Mouse (Mus musculus) CH12.LX (cell line): Measurements from ENCODE around the gene Kcnn1. TPM values are rescaled to one million over a fixed set of nuclear protein-coding genes. Genes with fewer than 3 reads are reported as not detected.

Experiments
- DNase-seq: peaks from one replicate; pipeline ENCODE4 v3.0.0-alpha.2; 2013; ENCODE audit errors: extremely low read depth
- H3K27ac ChIP-seq: 2 replicates; pipeline ENCODE4 v1.5.1; 2012; ENCODE audit warnings: low read depth, mild to moderate bottlenecking, control low read depth, moderate library complexity; ENCODE audit not compliant: insufficient read depth
- H3K27me3 ChIP-seq: replicated peaks from 2 replicates; pipeline ENCODE3; 2012; ENCODE audit warnings: inconsistent platforms
- H3K36me3 ChIP-seq, 2 experiments: replicated peaks in 1 of 2; 2 replicates each; pipeline versions ENCODE3 to v1.6.1; 2012; ENCODE audit warnings: inconsistent platforms in 1 of 2, low read length in 1 of 2, mild to moderate bottlenecking in 1 of 2, mixed read lengths in 1 of 2, moderate library complexity in 1 of 2; ENCODE audit not compliant: control insufficient read depth in 1 of 2, insufficient read depth in 1 of 2
- H3K4me1 ChIP-seq, 2 experiments: 2 replicates each; pipeline ENCODE4 v1.6.1; 2012; ENCODE audit warnings: inconsistent platforms in 1 of 2, moderate library complexity in 1 of 2; ENCODE audit not compliant: insufficient read depth in 2 of 2, control insufficient read depth in 1 of 2
- H3K4me2 ChIP-seq: 2 replicates; pipeline ENCODE4 v1.6.1; 2012; ENCODE audit warnings: low read depth, mild to moderate bottlenecking, control low read depth; ENCODE audit not compliant: poor library complexity, insufficient read depth, severe bottlenecking
- H3K4me3 ChIP-seq, 3 experiments: fragments of 150-350 bp in 1 of 3; sonication (generic) in 1 of 3; replicated peaks in 1 of 3; 2 replicates each; pipeline versions ENCODE3 to v1.5.1; 2011 to 2012; ENCODE audit warnings: low read depth in 2 of 3, low read length in 2 of 3, mild to moderate bottlenecking in 2 of 3, moderate library complexity in 2 of 3, control low read depth in 1 of 3, improper control_type of control experiment in 1 of 3, inconsistent platforms in 1 of 3, mixed read lengths in 1 of 3; ENCODE audit not compliant: poor library complexity in 1 of 3
- H3K79me2 ChIP-seq: replicated peaks from 2 replicates; pipeline ENCODE4 v1.6.1; 2012; ENCODE audit warnings: mild to moderate bottlenecking, moderate library complexity; ENCODE audit not compliant: control insufficient read depth, poor library complexity, insufficient read depth, severe bottlenecking; ENCODE audit errors: extremely low read depth
- H3K9ac ChIP-seq: 2 replicates; pipeline ENCODE4 v1.6.1; 2012; ENCODE audit warnings: low read depth, mild to moderate bottlenecking, control low read depth, moderate library complexity; ENCODE audit not compliant: insufficient read depth
- H3K9me3 ChIP-seq: replicated peaks from 2 replicates; pipeline ENCODE3; 2012; ENCODE audit warnings: low read length, inconsistent platforms, mixed read lengths
- BHLHE40 ChIP-seq: IDR thresholded peaks from 2 replicates; pipeline ENCODE4 v1.6.1; 2011; ENCODE audit warnings: mild to moderate bottlenecking, low read depth, low read length, improper control_type of control experiment
- CHD1 ChIP-seq: IDR thresholded peaks from 2 replicates; pipeline ENCODE4 v1.6.1; 2012; ENCODE audit warnings: low read depth, low read length, improper control_type of control experiment, inconsistent platforms
- CHD2 ChIP-seq: IDR thresholded peaks from 2 replicates; pipeline ENCODE4 v1.6.1; 2011; ENCODE audit warnings: low read length, improper control_type of control experiment
- CTCF ChIP-seq, 2 experiments: IDR thresholded peaks in 1 of 2; conservative IDR thresholded peaks in 1 of 2; 2 replicates each; pipeline ENCODE4 v1.5.1; 2011 to 2012; ENCODE audit warnings: low read depth in 2 of 2, low read length in 2 of 2, improper control_type of control experiment in 1 of 2, inconsistent platforms in 1 of 2, mild to moderate bottlenecking in 1 of 2, moderate library complexity in 1 of 2
- E2F4 ChIP-seq: IDR thresholded peaks from 2 replicates; pipeline ENCODE4 v1.6.1; 2011; ENCODE audit warnings: low read depth, low read length, improper control_type of control experiment; ENCODE audit not compliant: insufficient replicate concordance
- ELF1 ChIP-seq: IDR thresholded peaks from 2 replicates; pipeline ENCODE4 v1.6.1; 2014; ENCODE audit warnings: low read depth, mild to moderate bottlenecking, inconsistent platforms, low read length, improper control_type of control experiment
- ETS1 ChIP-seq: conservative IDR thresholded peaks from 2 replicates; pipeline ENCODE4 v1.6.1; 2012; ENCODE audit warnings: low read depth, mild to moderate bottlenecking, inconsistent platforms, low read length, improper control_type of control experiment, moderate library complexity
- IRF4 ChIP-seq: IDR thresholded peaks from 2 replicates; pipeline ENCODE4 v1.6.1; 2014; ENCODE audit warnings: low read depth, mild to moderate bottlenecking, inconsistent platforms, low read length, improper control_type of control experiment
- JUN ChIP-seq: IDR thresholded peaks from 2 replicates; pipeline ENCODE4 v1.6.1; 2011; ENCODE audit warnings: low read depth, mild to moderate bottlenecking, low read length, improper control_type of control experiment, moderate library complexity; ENCODE audit not compliant: insufficient read depth
- KAT2A ChIP-seq: IDR thresholded peaks from 2 replicates; pipeline ENCODE4 v1.6.1; 2012; ENCODE audit warnings: low read length, improper control_type of control experiment, inconsistent platforms; ENCODE audit not compliant: insufficient replicate concordance
- MAFK ChIP-seq: IDR thresholded peaks from 2 replicates; pipeline ENCODE4 v1.6.1; 2011; ENCODE audit warnings: low read length, improper control_type of control experiment; ENCODE audit not compliant: insufficient replicate concordance
- MAX ChIP-seq: IDR thresholded peaks from 2 replicates; pipeline ENCODE4 v1.6.1; 2011; ENCODE audit warnings: low read length, improper control_type of control experiment
- MAZ ChIP-seq: IDR thresholded peaks from 2 replicates; pipeline ENCODE4 v1.6.1; 2012; ENCODE audit warnings: low read depth, mild to moderate bottlenecking, inconsistent platforms, low read length, improper control_type of control experiment, moderate library complexity
- MEF2A ChIP-seq: IDR thresholded peaks from 2 replicates; pipeline ENCODE4 v1.6.1; 2014; ENCODE audit warnings: low read depth, mild to moderate bottlenecking, inconsistent platforms, low read length, improper control_type of control experiment, borderline replicate concordance
- MXI1 ChIP-seq: IDR thresholded peaks from 2 replicates; pipeline ENCODE4 v1.6.1; 2011; ENCODE audit warnings: mild to moderate bottlenecking, low read depth, low read length, improper control_type of control experiment
- NELFE ChIP-seq: IDR thresholded peaks from 2 replicates; pipeline ENCODE4 v1.6.1; 2011; ENCODE audit warnings: low read depth, low read length, improper control_type of control experiment
- NRF1 ChIP-seq: IDR thresholded peaks from 2 replicates; pipeline ENCODE4 v1.6.1; 2014; ENCODE audit warnings: low read depth, mild to moderate bottlenecking, inconsistent platforms, low read length, improper control_type of control experiment, moderate library complexity
- POLR2A ChIP-seq: IDR thresholded peaks from 2 replicates; pipeline ENCODE4 v1.6.1; 2011; ENCODE audit warnings: low read depth, mild to moderate bottlenecking, improper control_type of control experiment, low read length
- POLR2AphosphoS2 ChIP-seq: IDR thresholded peaks from 2 replicates; pipeline ENCODE4 v1.6.1; 2011; ENCODE audit warnings: low read depth, low read length, improper control_type of control experiment
- RAD21 ChIP-seq: IDR thresholded peaks from 2 replicates; pipeline ENCODE4 v1.6.1; 2011; ENCODE audit warnings: low read depth, mild to moderate bottlenecking, low read length, improper control_type of control experiment, moderate library complexity
- SIN3A ChIP-seq: IDR thresholded peaks from 2 replicates; pipeline ENCODE4 v1.6.1; 2012; ENCODE audit warnings: low read length, improper control_type of control experiment, inconsistent platforms
- SMC3 ChIP-seq: IDR thresholded peaks from 2 replicates; pipeline ENCODE4 v1.6.1; 2011; ENCODE audit warnings: low read depth, low read length, improper control_type of control experiment
- TBP ChIP-seq: conservative IDR thresholded peaks from 2 replicates; pipeline ENCODE4 v1.6.1; 2011; ENCODE audit warnings: low read depth, low read length, improper control_type of control experiment
- TCF12 ChIP-seq: IDR thresholded peaks from 2 replicates; pipeline ENCODE4 v1.6.1; 2014; ENCODE audit warnings: low read depth, mild to moderate bottlenecking, inconsistent platforms, low read length, improper control_type of control experiment
- UBTF ChIP-seq: IDR thresholded peaks from 2 replicates; pipeline ENCODE4 v1.6.1; 2012; ENCODE audit warnings: low read depth, mild to moderate bottlenecking, inconsistent platforms, low read length, improper control_type of control experiment, moderate library complexity
- USF2 ChIP-seq: conservative IDR thresholded peaks from 2 replicates; pipeline ENCODE4 v1.6.1; 2011; ENCODE audit warnings: low read depth, low read length, improper control_type of control experiment
- ZC3H11A ChIP-seq: IDR thresholded peaks from 2 replicates; pipeline ENCODE4 v1.6.1; 2012; ENCODE audit warnings: low read depth, mild to moderate bottlenecking, inconsistent platforms, low read length, improper control_type of control experiment
- ZNF384 ChIP-seq: IDR thresholded peaks from 2 replicates; pipeline ENCODE4 v1.6.1; 2012; ENCODE audit warnings: low read depth, low read length, improper control_type of control experiment, inconsistent platforms
- dilution Hi-C: fragments of 300-500 bp; cut with MboI; formaldehyde crosslinking; loops from 2 replicates; pipeline ENCODE4 v1.14.3; 2020; ENCODE audit warnings: low sequenced_read_pairs; ENCODE audit not compliant: extremely low pct_unique_long_range_greater_than_20kb, extremely low pct_ligation_motif_present
- in situ Hi-C: fragments of 300-500 bp; cut with MboI; formaldehyde crosslinking; loops from 3 replicates; pipeline ENCODE4 v1.14.3; 2019; ENCODE audit warnings: low sequenced_read_pairs, low pct_ligation_motif_present, low pct_unique_long_range_greater_than_20kb, mixed read lengths
- polyA plus RNA-seq: library from polyadenylated mRNA; unstranded; fragments of >175 nt; gene quantifications from 2 replicates; pipeline ENCODE4 v1.2.1, GENCODE M21; 2012; ENCODE audit warnings: low read depth; ENCODE audit not compliant: insufficient read length
- total RNA-seq, 2 experiments: library from RNA; depleted of rRNA; stranded (reverse); fragments of 300-350 nt in 1 of 2; fragments of >200 nt in 1 of 2; gene quantifications; 2 replicates each; pipeline ENCODE4 v1.2.3; 2012 to 2014

Gene Kcnn1
- total and polyA plus RNA-seq, 3 experiments = 0.21 TPM; not detected in 2

DNA sequence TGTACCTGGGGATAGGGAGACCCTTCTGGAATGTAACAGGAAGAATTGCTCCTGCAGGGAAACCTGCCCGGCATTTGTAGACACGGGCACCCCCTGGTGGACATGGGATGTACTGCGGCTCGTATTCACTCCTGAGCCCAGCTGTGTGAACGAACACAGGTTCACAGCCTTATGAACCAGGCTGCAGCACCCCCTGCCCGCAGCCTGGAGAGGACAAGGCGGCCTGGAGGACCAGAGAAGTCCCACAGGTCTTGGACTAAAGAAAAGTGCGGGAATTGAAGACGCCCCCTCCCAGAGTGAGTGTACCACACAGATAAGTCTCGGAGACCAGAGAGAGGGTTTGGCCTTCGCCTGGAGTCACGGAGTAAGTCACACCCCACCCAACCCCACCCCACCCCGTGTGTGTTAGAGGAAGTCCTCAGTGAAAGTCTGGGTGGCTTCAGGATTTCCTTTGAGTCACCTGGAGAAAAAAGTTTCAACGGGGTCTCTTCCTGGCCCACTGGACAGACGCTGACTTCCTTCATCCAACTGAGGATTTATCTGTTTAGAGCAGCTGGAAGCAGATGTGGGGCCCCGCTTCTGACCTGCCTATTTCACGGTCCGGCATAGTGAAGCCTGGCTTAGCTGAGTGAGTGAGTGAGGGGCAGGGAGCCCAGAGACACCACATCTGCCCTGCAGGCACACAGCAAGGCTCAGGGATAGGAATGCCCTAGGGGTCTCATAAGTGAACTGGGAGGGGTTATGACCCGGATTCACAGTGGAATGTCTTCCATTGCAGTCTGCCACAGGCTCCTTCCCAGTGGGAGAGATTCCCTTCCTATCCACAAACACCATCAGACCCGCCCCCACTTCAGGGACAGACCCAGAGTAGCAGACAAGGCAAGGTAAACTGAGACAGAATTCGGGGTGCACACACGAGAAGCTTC lies 21.6 kb downstream of the Kcnn1 start:
- H3K4me2 ChIP-seq = no peak overlapping the region
- peak; percentile 79 for DNase-seq
- no peaks in the 10 kb centered on the region for H3K79me2 ChIP-seq
- peaks cover 6 to 9% of the 10 kb centered on the region in 2 experiments for H3K36me3 ChIP-seq
- H3K9ac ChIP-seq = no peak overlapping the region
- H3K27me3 ChIP-seq = peaks cover 33% of the 10 kb centered on the region
- in situ Hi-C loops = loop anchor here (5.0 to 10.0 kb wide), 2 partner anchors 79 to 127 kb away; partner anchors contain the start of genes Gm3336 and Mpv17l2
- no peak overlapping the region for H3K4me3 ChIP-seq
- TF ChIP-seq KAT2A (no peak), UBTF (no peak), IRF4 (0 out of 2 replicates have a peak, but pooled peaks have one; percentile 42), RAD21 (peak; percentile 93), CTCF (conservative IDR thresholded peaks at IDR 0.05 in 1 of 2, IDR thresholded peaks at IDR 0.05 in 1 of 2; ENCODE audit: low read depth in 2 of 2, low read length in 2 of 2) (peak; percentile 84 to 99), SIN3A (peak; percentile 65; the same call in 1 of the 2 replicates), TCF12 (0 out of 2 replicates have a peak, but pooled peaks have one; percentile 29), NELFE (0 out of 2 replicates have a peak, but pooled peaks have one; percentile 26), CHD2 (no peak), ELF1 (0 out of 2 replicates have a peak, but pooled peaks have one; percentile 30), SMC3 (peak; percentile 97), ZC3H11A (peak; percentile 68), POLR2AphosphoS2 (no peak), ZNF384 (no peak)
- H3K27ac ChIP-seq = no peak overlapping the region
- dilution Hi-C loops = no loop called here
- H3K9me3 ChIP-seq = no peaks in the 10 kb centered on the region
- peaks cover 2 to 22% of the 10 kb centered on the region in 2 experiments; a peak in 3 of 4 replicates for H3K4me1 ChIP-seq

GRCm38 (mm10) chr8:70840590-70840989 lies 22.5 kb downstream of the Kcnn1 start:
- Histone ChIP-seq H3K9ac (no peak overlapping the region), H3K4me2 (no peak overlapping the region), H3K27me3 (peaks cover 29% of the 10 kb centered on the region), H3K4me3 (no peak overlapping the region), H3K27ac (no peak overlapping the region), H3K9me3 (no peaks in the 10 kb centered on the region), H3K79me2 (no peaks in the 10 kb centered on the region)
- in situ Hi-C loops = loop anchor here (5.0 to 10.0 kb wide), 2 partner anchors 78 to 126 kb away; partner anchors contain the start of genes Gm3336 and Mpv17l2
- dilution Hi-C loops = no loop called here
- TF ChIP-seq TBP (no peak), MAZ (no peak), ETS1 (no peak), MEF2A (no peak), CHD1 (no peak), TCF12 (no peak), SIN3A (no peak), MXI1 (no peak), IRF4 (no peak), JUN (no peak), USF2 (no peak), MAX (no peak), BHLHE40 (no peak), E2F4 (no peak), MAFK (no peak), POLR2A (no peak), NRF1 (no peak)
- TF ChIP-seq, all 38 proteins: peak for 0
- Histone ChIP-seq H3K4me1 (peaks cover 2 to 17% of the 10 kb centered on the region in 2 experiments; a peak in 3 of 4 replicates), H3K36me3 (peaks cover 12 to 18% of the 10 kb centered on the region in 2 experiments)
- no peak for DNase-seq
